Mouse (Mus musculus): Measurements from ENCODE around the gene Senp6. TPM values are rescaled to one million over a fixed set of nuclear protein-coding genes. Genes with fewer than 3 reads are reported as not detected.

Senp6 gene
- 143 TPM for polyA plus RNA-seq (2015; fragmentation: Illumina TruSeq; extraction: RNeasy Lipid Tissue Mini Kit (QIAGEN cat#74804); ENCODE audit: insufficient read depth, low replicate concordance)

DNA sequence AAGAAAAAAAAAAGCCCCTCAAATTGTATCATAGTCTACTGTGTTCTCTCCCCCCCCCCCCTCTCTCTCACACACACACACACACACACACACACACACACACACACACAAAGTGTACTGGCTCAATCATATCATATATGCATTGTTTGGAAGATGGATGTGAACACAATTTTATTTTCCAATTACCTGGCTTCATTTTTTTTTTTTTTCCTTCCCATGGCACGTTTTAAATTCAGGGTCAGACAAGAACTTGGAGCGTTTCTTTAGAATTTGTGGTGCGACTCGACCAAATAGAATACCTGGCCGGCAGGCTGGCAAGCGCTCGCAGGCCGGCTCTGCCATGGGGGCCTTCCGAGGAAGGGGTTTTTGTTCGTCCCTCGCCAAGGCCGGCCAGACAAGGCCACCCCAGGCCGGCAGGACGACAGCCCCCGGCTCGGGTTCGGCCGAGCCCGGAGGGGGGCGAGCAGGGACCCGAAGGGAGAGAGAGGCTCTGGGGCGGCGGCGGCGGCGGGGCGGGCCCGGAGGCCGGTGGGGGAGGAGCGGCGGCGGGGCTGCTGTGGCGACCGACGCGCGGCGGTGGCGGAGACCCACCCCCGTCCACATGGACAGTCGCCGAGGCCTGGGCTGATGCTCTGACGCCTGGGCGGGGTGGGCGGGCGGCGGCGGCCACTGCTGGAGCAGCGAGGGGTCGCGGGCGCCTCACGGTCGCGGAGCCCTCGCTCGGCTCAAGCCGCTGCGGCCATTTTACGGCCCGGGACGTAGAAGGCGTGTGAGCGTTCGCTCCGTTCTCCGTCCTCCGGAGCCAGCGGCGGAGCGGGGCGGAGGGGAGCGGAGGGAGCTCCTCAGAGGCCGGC, at the start of gene Senp6:
Gene Senp6 (plus strand): TSS at position 537 of the 854 bp plus-strand sequence.

DNA sequence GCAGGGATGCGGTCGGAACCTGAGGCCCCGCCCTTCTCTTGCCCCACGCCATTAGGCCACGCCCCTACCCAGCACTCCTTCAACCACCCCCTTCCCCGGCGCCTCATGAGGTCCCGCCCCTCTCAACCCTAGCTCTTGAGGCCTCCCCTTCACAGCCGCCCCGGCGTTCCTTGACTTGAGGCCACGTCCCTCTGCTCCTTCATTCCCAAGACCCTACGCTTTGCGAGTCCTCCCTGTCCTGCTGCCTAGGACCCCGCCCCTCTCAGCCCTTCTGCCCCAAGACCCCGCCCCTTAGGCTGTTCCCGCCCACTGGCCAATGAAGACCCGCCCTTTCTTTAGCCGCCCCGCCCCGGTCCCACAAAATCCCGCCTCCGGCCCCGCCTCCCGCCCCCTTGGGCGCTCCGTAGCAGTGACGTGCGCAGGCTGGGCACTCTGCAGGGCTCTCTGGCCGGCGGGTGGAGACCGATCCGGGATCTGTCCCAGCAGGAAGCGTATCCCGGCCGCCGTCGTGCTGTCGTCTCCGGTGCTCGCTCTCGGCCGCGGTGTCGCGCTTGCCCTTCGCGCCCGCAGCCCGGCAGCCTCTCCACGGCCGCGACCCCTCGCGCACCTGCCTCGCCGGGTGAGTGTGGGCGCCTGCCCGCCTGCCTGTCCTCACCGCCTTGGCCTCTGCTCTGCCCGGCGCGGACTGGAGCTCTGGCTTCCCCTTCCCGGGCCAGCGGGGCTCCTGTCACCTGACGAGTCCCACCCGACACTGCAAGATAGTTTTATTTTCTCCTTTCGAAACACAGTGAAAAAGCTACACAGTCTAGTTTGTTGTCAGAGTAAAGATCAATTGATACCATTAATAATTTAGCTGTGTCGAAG, 98.1 kb downstream of the Senp6 start, which contains the start of gene Myo6:
Gene Myo6 (plus strand): TSS at position 421 of the 864 bp plus-strand sequence.

Other genes starting within 250 kb of the Senp6 start
- gene Filip1, start 54.1 kb upstream of the Senp6 start, polyA plus RNA-seq (2015; fragmentation: Illumina TruSeq; extraction: RNeasy Lipid Tissue Mini Kit (QIAGEN cat#74804); ENCODE audit: insufficient read depth, low replicate concordance), result 3.0 TPM
- 10.0 TPM for gene Myo6, start 98.1 kb downstream of the Senp6 start, polyA plus RNA-seq (2015; fragmentation: Illumina TruSeq; extraction: RNeasy Lipid Tissue Mini Kit (QIAGEN cat#74804); ENCODE audit: insufficient read depth, low replicate concordance)

Measured in spleen, adult 10 weeks (tissue).